Mouse (Mus musculus) kidney, postnatal 36 days (tissue): ENCODE data around the gene Hnrnph2.

ENCODE experiments used
- DNase-seq, 2 experiments: peaks; one replicate each; pipeline ENCODE4 v3.0.0; 2021 to 2022; ENCODE audit warnings: mixed read lengths in 2 of 2

Hnrnph2 gene

GRCm38 (mm10) chrX:134614306-134614705, 13.3 kb downstream of the Hnrnph2 start:
- peak in 1 of 2 experiments; percentile 52 for DNase-seq

GRCm38 (mm10) chrX:134619695-134620094, 18.7 kb downstream of the Hnrnph2 start:
- no peak for DNase-seq

DNA sequence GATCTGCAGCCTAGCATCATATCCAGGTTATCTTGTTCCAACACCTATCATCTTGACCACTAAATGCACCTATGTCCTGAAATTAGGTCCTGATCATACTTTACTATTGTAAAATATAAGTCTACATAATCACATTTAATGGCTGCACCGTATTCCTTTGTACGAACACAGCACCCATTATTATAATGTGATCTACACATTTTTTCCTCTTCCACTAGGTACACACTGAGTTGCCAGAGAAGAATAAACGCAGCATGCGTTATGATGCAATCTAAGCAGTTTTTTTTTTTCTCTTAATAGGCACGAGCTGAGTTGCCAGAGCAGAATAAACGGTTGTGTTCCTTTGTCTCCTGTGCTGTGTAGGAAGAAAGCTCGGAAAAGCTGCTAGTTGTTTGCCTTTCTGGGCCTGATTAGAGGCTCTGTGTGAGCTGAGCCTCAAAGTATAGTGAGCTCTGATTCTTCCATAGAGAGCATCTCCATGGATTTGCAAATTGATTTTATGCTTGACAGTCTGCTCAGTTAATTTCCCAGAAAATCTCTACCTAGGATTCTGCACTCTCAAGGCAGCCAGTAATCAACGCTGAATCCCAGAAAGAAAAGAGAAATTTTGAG, 19.4 kb downstream of the Hnrnph2 start:
- DNase-seq = no peak

GRCm38 (mm10) chrX:134621685-134622084, 20.7 kb downstream of the Hnrnph2 start:
- no peak for DNase-seq

DNA sequence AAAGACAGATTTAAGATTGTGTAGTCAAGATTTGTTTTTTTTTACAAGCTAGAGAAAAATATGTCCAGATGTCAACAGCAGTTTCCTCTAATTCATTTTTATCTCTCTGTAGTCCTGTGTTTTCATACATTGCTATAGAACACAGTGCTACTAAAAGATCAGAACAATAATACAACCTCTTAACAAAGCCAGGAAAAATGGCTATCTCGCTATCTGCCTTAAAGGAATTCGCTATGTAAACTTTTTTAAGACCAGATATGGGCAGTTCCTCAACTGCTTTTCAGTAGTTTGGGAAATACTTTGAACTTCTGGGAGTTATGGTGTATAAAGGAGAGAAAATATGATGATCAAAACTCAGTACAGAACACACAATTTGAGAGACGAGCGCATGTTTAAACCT, 22.4 kb downstream of the Hnrnph2 start:
- DNase-seq = no peak

- no peak for DNase-seq
Measured at GRCm38 (mm10) chrX:134628200-134628599, 27.2 kb downstream of the Hnrnph2 start.

- no peak for DNase-seq
Measured at GRCm38 (mm10) chrX:134632710-134633109, 31.7 kb downstream of the Hnrnph2 start.

GRCm38 (mm10) chrX:134635111-134635510, 34.1 kb downstream of the Hnrnph2 start:
- DNase-seq = no peak

DNA sequence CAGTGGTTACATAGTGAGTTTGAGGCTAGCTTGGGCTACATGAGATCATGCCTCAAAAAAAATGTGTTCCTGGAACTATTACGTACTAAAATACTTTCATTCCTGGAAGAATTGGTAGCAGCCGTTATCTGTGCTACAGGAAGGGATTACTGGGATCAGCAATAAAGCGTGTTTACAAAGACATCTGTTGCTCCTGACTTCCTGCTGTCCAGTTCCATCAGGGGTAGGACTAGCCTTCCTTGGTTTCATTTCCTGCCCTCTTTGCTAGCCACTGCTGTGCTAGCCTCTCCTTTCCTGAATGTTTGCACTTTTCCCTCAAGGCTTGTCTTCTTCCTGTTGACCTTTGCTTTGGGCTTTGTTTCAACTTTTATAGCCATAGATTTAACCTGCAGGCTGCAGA, 34.9 kb downstream of the Hnrnph2 start:
- peak in 1 of 2 experiments; percentile 9 for DNase-seq

- DNase-seq = peak in 1 of 2 experiments; percentile 1
Measured at GRCm38 (mm10) chrX:134641000-134641760, 40.2 kb downstream of the Hnrnph2 start.

DNA sequence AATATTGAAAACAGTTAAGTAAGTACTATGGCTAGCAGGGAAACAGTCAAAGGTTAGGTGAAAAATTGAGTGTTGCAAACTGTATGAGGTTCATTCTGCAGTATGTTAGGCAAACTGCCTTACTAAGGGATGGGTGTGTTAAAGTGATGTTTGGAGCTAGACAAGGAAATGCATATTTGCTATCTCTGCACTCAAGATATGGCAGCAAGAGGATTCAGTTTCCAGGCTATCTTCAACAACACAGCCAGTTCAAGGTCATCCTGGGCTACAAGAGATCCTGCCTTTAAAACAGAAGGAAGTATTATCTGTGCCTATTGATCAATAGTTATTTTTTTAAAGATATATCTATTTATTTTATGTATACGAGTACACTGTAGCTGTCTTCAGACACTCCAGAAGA, 45.4 kb downstream of the Hnrnph2 start:
- DNase-seq = no peak

- no peak for DNase-seq
Measured at GRCm38 (mm10) chrX:134647421-134647820, 46.4 kb downstream of the Hnrnph2 start.

DNA sequence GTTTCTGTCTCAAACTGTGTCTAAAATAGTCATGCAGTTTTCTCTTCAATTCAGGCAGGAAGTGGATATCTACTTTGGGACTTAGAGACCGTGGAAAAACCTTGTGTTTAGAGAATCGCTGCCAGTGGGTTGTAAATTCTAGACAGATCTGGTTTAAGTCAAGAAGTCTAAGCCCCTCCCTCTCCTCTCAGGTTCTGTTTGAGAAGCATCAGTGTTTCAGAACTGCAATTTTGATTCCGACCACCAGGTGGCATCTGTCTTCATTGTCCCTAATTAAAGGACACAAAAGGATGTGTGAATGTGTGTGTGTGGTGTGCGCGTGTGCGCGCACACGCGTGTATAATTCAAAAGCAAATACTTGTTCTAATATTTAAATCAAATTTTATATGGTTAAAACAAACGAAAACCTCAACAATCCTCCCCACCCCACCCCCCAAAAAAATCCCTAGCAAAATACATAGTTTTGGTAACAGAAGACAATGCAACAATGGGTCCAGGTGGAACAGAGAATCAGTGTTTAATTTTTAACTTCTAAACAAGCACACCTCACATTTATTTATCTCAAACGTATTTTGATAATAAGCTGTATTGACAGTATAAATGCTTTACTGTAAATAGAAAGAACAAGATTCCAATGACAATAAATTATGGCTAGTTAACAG, 47.2 kb downstream of the Hnrnph2 start:
- peak; percentile 79 to 85 for DNase-seq

- no peak for DNase-seq
Measured at GRCm38 (mm10) chrX:134652061-134652460, 51.1 kb downstream of the Hnrnph2 start.
